Mouse (Mus musculus): Measurements from ENCODE around the gene Ypel4. TPM values are rescaled to one million over a fixed set of nuclear protein-coding genes. Genes with fewer than 3 reads are reported as not detected.

Ypel4 gene
- polyA plus RNA-seq, 1 experiment from 2014 or later = 6.8 TPM

DNA sequence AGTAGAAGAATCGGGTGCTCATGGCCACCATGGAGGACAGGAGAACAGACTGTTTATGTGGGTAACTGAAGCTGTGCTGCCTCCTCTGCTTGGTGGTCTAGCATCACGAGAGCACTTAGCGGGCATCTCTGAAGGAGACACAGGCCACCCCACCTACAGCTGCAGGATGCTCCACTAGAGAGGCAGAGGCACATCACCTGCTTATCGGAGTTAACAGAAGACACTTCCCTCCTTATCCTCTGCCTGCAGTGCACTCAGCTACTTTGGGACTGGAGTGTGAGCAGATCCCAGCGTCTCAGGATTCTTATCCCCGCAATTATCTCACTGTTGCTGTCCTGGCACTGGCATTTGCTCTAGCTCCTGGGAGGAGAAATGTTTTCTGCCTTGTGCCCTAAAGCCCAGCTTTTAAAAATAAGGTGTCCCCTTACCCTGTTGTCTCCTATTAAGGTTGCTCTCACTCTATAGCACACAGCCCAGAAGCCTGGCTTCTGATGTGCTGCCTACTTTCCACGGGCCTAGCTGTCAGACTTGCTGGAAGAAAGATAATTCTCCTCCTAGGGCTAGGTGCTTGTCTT is 1.6 kb downstream of the Ypel4 start:
- H3K4me1 ChIP-seq = peaks cover 67% of the 10 kb centered on the region
- peak; percentile 92 for DNase-seq (ENCODE audit: low spot score)
- no peaks in the 10 kb centered on the region for H3K27me3 ChIP-seq (ENCODE audit: insufficient read depth, poor library complexity, severe bottlenecking)
- peak overlapping the region; percentile 60 for H3K4me3 ChIP-seq
- H3K36me3 ChIP-seq = peaks cover 7% of the 10 kb centered on the region; the same call in 1 of the 2 replicates
- no peaks in the 10 kb centered on the region for H3K9me3 ChIP-seq
- 12% methylated on average over 7 of the region's 7 CpGs for WGBS
- peak overlapping the region; percentile 84 for H3K27ac ChIP-seq

DNA sequence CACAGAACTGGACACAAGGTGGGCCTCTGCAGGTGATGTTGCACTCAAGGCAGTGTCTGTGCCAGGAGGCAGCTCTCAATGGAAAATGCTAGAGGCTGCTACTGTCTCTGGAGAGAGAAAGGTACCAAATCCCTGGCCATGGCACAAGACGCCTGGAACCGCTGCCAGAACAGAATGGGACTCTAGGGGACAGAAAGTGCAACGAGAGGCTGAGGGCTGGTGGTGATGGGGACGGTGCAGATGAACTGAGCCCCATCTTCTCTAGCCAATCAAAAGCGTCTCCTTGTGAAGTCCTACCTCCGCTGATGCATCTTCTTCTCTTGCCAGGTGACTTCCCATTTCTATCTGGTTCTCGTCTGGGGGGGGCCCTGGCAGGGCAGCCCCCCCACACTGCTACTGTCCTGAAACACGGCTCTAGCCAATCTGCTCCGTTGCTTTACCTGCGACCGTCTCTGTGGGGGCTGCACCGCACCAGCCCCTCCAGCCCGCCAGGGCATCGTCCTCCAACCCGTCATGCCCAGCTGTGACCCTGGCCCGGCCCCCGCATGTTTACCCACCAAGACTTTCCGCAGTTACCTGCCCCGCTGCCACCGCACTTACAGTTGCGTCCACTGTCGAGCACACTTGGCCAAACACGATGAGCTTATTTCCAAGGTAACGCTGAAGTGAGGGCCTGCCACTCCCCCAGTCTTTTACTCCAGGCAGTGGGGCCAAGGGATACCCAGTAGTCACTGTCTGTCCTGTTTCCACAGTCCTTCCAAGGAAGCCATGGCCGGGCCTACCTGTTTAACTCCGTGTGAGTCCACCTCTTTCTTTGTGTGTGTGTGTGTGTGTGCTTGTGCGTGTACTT is 2.7 kb downstream of the Ypel4 start:
- Histone ChIP-seq H3K27ac (peak overlapping the region; percentile 84), H3K9me3 (no peaks in the 10 kb centered on the region), H3K27me3 (ENCODE audit: insufficient read depth, poor library complexity, severe bottlenecking) (no peaks in the 10 kb centered on the region), H3K4me1 (peaks cover 77% of the 10 kb centered on the region), H3K36me3 (peaks cover 18% of the 10 kb centered on the region), H3K4me3 (peak overlapping the region; percentile 60)
- 9% methylated on average over 27 of the region's 27 CpGs for WGBS
- DNase-seq (ENCODE audit: low spot score) = no peak

DNA sequence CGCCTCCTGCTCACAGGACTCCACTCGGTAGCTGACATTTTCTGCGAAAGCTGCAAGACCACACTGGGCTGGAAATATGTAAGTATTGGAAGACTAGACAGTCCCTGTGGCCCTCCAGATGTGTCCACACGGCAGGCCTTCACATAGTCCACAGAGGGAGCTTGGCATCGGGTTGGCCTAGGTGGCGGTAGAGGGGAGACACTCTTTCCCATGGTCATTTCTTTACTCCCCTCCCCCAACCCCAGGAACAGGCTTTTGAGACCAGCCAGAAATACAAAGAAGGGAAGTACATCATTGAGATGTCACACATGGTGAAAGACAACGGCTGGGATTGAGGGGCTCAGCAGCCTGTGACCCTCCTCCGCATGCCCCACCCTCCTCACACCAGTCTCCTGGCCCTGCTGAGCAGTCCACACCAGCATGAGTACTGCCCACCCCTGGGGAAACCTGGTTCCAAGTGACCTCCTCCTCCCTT is 3.6 kb downstream of the Ypel4 start:
- H3K4me1 ChIP-seq = peaks cover 87% of the 10 kb centered on the region
- H3K36me3 ChIP-seq = peaks cover 25% of the 10 kb centered on the region
- H3K4me3 ChIP-seq = peak overlapping the region; percentile 1; the same call in 1 of the 2 replicates
- WGBS = 8% methylated on average over 8 of the region's 8 CpGs
- DNase-seq (ENCODE audit: low spot score) = peak; percentile 82
- H3K27me3 ChIP-seq (ENCODE audit: insufficient read depth, poor library complexity, severe bottlenecking) = no peaks in the 10 kb centered on the region
- peak overlapping the region; percentile 84 for H3K27ac ChIP-seq
- H3K9me3 ChIP-seq = no peaks in the 10 kb centered on the region

DNA sequence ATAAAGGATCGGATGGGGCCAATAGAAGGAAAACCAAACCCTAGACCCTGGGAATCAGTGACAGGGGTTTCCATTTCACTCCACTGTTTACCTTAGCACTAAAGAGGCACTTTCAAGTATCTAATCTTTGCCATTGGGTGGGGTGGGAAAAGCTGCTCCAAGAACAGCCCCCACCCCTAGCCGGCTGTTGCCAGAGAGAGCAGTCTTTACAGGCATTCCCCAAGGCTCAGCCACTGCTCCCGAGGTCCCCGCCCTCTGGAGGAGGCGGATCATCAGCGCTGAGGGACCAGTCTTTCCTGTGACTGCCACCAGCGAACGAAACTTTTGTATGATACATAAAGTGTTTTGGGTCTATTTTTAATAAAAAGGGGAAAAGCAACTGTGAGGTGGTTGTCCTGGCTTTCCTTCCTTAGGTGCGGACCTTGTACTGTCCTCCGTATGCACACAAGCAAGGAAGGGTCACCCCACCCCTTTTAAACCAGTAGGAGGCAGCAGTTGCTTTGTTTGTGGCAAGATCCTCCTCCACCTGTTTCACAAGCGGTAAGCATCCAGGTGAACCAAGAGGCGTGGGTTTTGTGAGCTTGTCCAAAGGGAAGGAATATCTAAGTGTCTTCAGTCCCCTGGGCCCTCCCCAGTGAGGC is 4.5 kb downstream of the Ypel4 start:
- H3K27ac ChIP-seq = peak overlapping the region; percentile 84
- no peaks in the 10 kb centered on the region for H3K27me3 ChIP-seq (ENCODE audit: insufficient read depth, poor library complexity, severe bottlenecking)
- no peaks in the 10 kb centered on the region for H3K9me3 ChIP-seq
- WGBS = 2% methylated on average over 12 of the region's 12 CpGs
- peak; percentile 88 for DNase-seq (ENCODE audit: low spot score)
- peaks cover 25% of the 10 kb centered on the region for H3K36me3 ChIP-seq
- H3K4me3 ChIP-seq = peak overlapping the region; percentile 40
- H3K4me1 ChIP-seq = peaks cover 88% of the 10 kb centered on the region

DNA sequence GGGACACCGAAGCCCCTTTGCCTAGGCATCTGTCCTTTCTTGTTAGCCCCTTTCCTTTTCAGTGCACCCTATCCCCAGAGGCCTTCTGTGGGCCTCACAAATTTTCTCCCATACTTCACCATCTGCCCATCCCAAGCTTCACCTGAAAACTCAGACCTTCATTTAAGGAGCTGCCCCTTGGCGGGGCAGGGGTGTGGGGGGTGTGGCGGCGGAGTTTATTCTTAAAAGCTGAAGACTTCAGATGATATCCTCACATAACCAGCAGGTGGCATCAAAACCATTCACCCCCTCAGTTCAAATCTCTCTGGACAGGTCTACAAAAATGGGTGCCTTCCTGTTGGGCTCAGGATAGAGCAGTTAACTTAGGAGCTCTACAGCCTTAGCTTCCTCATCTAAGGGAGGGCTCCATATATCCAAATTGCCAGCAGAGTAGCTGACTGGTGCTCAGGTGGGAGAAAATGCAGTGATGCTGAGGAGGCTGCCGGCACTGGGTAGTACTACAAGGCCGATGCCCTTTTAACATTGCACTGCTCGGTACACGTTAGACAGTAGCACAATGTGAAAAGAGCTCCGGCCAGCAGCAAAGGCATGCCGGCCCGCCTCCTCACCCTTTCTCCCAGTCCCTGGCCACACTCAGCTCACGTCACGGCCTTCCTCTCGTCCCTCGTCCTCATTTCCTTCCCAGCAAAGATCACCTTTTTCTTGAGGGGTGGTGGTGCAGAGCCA is 6.9 kb downstream of the Ypel4 start:
- 76% methylated on average over 15 of the region's 15 CpGs for WGBS
- Histone ChIP-seq H3K27me3 (ENCODE audit: insufficient read depth, poor library complexity, severe bottlenecking) (no peaks in the 10 kb centered on the region), H3K36me3 (peaks cover 25% of the 10 kb centered on the region), H3K4me1 (peaks cover 76% of the 10 kb centered on the region), H3K27ac (no peak overlapping the region), H3K4me3 (peak overlapping the region; percentile 92), H3K9me3 (no peaks in the 10 kb centered on the region)
- DNase-seq (ENCODE audit: low spot score) = no peak

DNA sequence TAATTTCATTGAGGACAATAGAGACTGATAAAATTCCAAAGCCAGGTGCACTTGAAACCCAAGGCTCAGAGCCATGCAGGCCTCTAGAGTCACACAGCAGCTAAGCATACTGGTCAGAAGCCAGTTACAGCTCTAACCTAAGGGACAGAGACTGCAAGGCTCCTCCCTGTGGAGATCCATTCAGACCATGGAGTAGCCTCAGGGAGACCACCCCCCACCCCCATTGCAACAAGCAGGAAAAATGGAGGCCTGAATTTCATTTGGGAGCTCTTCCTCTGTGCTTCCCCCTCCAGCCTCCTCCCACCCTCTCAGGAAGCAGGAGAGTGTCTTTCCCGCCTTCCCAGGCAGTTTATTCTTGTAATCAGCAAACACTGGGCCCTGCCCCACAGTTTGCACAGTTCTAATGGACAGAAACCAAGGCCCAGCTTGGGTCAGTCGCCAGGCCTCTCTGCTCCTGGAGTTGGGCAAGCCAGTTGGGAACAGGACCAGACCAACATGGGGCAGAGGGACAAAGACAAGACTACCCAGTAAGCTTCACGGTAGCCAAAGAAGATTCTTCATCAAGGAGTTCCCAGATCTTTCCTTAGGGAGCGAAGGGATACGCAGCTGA is 8.1 kb downstream of the Ypel4 start:
- 6% methylated on average over 5 of the region's 5 CpGs for WGBS
- Histone ChIP-seq H3K36me3 (peaks cover 25% of the 10 kb centered on the region), H3K9me3 (no peaks in the 10 kb centered on the region), H3K27me3 (ENCODE audit: insufficient read depth, poor library complexity, severe bottlenecking) (no peaks in the 10 kb centered on the region), H3K4me1 (peaks cover 68% of the 10 kb centered on the region), H3K4me3 (peak overlapping the region; percentile 92), H3K27ac (peak overlapping the region; percentile 100)
- DNase-seq (ENCODE audit: low spot score) = no peak

DNA sequence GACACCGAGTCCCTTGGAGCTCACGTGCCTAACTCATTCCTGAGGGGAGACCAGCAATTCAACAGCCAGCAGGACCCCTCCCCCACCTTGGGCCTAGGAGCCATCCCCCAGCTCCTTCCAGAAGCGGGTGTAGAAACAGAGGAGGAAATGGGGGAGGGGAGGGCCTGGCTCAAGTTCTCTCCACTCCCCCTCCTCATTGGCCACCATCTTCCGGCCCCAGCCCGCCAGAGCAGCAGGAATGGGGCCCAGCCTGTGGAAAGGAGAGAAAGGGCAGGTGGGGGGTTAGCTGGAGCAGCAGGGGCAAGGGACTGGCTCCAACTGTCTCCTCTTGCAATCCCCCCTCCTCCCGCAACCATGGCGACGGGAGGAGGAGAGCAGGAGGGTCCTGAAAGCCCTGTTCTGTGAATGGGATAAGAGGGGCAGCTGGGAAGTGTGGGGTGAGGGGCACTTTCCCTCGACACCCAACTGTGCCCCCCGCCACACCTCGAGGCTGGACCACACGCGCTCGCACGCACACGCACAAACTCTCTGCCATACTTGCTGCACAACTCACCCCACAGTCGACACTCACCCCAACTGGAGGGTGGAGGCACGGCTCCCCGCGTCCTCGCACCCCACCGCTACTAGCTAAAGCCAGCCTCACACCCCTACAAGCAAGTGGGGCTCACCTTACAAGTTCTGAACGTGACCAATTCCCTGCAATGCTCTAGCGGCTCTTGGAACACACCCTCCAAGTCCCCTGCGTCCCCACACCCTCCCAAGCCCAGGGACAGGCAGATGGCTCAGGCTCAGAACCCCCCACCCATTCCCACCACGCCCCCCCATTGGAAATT is 8.8 kb downstream of the Ypel4 start:
- peak overlapping the region; percentile 92 for H3K4me3 ChIP-seq
- peak overlapping the region; percentile 100 for H3K27ac ChIP-seq
- no peaks in the 10 kb centered on the region for H3K27me3 ChIP-seq (ENCODE audit: insufficient read depth, poor library complexity, severe bottlenecking)
- DNase-seq (ENCODE audit: low spot score) = peak; percentile 95
- peaks cover 25% of the 10 kb centered on the region for H3K36me3 ChIP-seq
- H3K9me3 ChIP-seq = no peaks in the 10 kb centered on the region
- peaks cover 64% of the 10 kb centered on the region for H3K4me1 ChIP-seq
- under 1% methylated on average over 26 of the region's 26 CpGs for WGBS

DNA sequence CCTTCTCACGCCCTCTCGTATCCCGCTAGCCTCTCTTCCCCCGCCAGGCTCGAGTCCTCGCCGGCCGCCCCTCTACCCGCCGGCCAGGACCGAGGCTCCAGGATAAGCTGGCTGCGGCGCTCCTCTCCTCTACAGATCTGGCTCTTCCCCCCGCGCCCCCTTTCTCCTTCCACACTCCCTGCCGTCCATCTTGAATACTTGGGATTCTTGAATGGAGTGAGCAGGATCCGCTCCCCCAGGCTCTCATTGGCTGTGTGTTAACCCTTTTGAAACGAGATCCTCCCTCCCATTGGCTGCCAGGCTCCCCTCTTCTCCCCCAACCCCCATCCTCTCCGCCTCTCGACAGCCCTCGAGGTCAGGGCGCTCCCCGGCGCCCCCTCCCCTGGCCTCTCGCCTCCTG is 9.7 kb downstream of the Ypel4 start, which contains the start of gene Gm19426:
Gene Gm19426 (minus strand): TSS at position 95 of the 400 bp plus-strand sequence.
- Histone ChIP-seq H3K4me1 (peaks cover 55% of the 10 kb centered on the region), H3K27me3 (ENCODE audit: insufficient read depth, poor library complexity, severe bottlenecking) (no peaks in the 10 kb centered on the region), H3K9me3 (no peaks in the 10 kb centered on the region), H3K36me3 (peaks cover 25% of the 10 kb centered on the region), H3K4me3 (peak within 1 kb of the TSS; percentile 92), H3K27ac (peak within 1 kb of the TSS; percentile 100)
- DNase-seq (ENCODE audit: low spot score) = peak; percentile 98
- 2% methylated on average over 25 of the region's 25 CpGs for WGBS

DNA sequence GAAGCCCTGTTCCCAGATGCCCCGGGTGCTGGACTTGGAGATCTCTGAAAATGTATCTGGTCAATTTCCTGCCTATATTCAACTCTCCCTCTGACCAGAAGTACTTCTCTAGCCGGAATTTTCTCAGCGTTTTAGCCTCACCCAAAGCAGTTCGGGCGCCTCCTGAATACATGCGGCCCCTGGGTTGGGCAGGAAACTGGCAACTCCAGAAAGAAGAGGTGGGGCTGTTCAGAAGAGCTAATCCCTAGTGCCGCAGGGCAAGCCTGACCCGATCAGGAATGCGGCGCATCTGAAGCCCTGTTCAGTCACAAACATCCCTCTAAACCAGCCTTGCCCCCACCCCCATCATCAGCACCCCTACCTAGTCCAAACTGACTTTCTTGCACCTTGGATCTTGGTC is 10.3 kb downstream of the Ypel4 start:
- Histone ChIP-seq H3K27me3 (ENCODE audit: insufficient read depth, poor library complexity, severe bottlenecking) (no peaks in the 10 kb centered on the region), H3K9me3 (no peaks in the 10 kb centered on the region), H3K4me1 (peaks cover 49% of the 10 kb centered on the region), H3K36me3 (peaks cover 25% of the 10 kb centered on the region), H3K27ac (peak overlapping the region; percentile 100), H3K4me3 (peak overlapping the region; percentile 92)
- 1% methylated on average over 10 of the region's 10 CpGs for WGBS
- no peak for DNase-seq (ENCODE audit: low spot score)

DNA sequence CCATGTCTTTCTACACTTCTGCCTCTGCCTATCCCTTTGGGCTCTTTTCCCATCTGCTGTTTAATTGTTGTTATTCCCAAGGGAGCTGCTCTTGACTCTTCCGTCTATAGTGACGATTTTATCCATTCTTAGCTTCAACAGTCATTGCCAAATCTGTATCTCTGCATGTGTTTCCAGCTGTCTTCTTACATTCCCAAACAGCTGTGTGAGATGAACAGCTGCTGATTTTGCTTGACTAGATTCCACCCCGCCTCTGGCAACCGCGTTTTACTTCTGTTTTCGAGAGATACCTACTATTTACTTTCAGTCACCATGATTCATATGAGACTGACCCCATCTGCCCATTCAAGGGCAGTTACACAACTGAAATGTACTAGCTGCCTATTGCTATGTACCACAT is 16.3 kb downstream of the Ypel4 start:
- Histone ChIP-seq H3K36me3 (no peaks in the 10 kb centered on the region), H3K4me1 (0 out of 2 replicates have a peak, but pooled peaks cover 7% of the 10 kb centered on the region), H3K9me3 (no peaks in the 10 kb centered on the region), H3K4me3 (no peak overlapping the region), H3K27me3 (ENCODE audit: insufficient read depth, poor library complexity, severe bottlenecking) (no peaks in the 10 kb centered on the region), H3K27ac (no peak overlapping the region)
- WGBS = 73% methylated on average over 6 of the region's 6 CpGs
- no peak for DNase-seq (ENCODE audit: low spot score)

DNA sequence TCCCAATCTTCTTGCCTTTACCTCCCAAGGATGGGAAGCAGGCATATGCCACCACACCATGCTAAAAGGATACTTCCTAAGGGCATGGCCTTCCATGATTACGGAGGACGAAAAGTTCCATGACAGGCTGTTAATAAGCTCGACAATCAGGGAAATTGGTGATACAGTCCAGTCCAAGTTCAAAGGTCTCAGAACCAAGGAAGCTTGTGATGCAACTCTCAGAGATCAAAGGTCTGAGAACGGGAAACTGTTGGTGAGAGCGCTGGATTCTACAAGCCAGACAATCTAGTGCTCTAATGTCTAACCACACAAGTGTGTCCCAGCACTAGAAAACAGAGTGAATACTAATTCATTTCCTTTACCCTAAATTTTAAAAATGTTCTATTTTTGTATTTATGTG is 22.4 kb downstream of the Ypel4 start:
- Histone ChIP-seq H3K9me3 (no peaks in the 10 kb centered on the region), H3K36me3 (no peaks in the 10 kb centered on the region), H3K4me3 (no peak overlapping the region), H3K27ac (no peak overlapping the region), H3K4me1 (no peaks in the 10 kb centered on the region), H3K27me3 (ENCODE audit: insufficient read depth, poor library complexity, severe bottlenecking) (no peaks in the 10 kb centered on the region)
- 64% methylated on average over 5 of the region's 5 CpGs for whole genome bisulfite sequencing
- DNase-seq (ENCODE audit: low spot score) = no peak

All from heart, embryonic 10.5 days (tissue).